Mouse (Mus musculus) Patski (cell line): ENCODE measurements at regions not wholly inside any gene's neighbourhood (a gene's known extent, or its start where the extent isn't known, plus 50 kb on each side); places are given as distances from the start of the nearest gene placed in this dataset.

Source experiments
- ATAC-seq: fragments of 100-300 bp; one replicate; pipeline ENCODE4 v1.8.0; 2021
- CTCF ChIA-PET: fragments of 350-600 bp; sonication (Branson Sonifier 250); formaldehyde crosslinking; loops from one replicate; lab custom pipeline; 2022; ENCODE audit warnings: inconsistent platforms; lab: Charles Lee
- POLR2A ChIA-PET: fragments of 350-600 bp; sonication (Branson Sonifier 250); formaldehyde crosslinking; loops from one replicate; lab custom pipeline; 2022; ENCODE audit warnings: antibody characterized with exemption, inconsistent platforms; lab: Charles Lee
- DNase-seq: peaks from one replicate; pipeline ENCODE4 v3.0.0-alpha.2; 2011; ENCODE audit warnings: low read depth, low spot score
- H3K27me3 ChIP-seq: fragments of 371-371 bp; one replicate; pipeline ENCODE4 v1.5.1; 2021
- CTCF ChIP-seq: fragments of 100-300 bp; IDR thresholded peaks from one replicate; pipeline ENCODE4 v1.5.1; 2021
- in situ Hi-C: fragments of 300-500 bp; cut with MboI; formaldehyde crosslinking; loops from 3 replicates; pipeline ENCODE4 v1.11.1; 2018; ENCODE audit warnings: low pct_unique_long_range_greater_than_20kb, mixed read lengths

- POLR2A ChIA-PET: interaction anchor here (0.7 to 3.3 kb wide), 5 partner anchors 15 to 253 kb away, joined by 3 to 24 read pairs (median 10); partner anchors contain the start of gene Irf2bp2
- no peak for DNase-seq
- CTCF ChIA-PET: interaction anchor here (0.7 to 3.2 kb wide), 8 partner anchors 10 to 253 kb away, joined by 3 to 13 read pairs (median 4); no protein-coding TSS in a partner anchor
- no peak for ATAC-seq
- in situ Hi-C loops: loop anchor here (5.0 kb wide), 4 partner anchors 111 to 351 kb away; no protein-coding TSS in a partner anchor
- TF ChIP-seq CTCF: no peak
- H3K27me3 ChIP-seq: no peaks in the 10 kb centered on the region
Measured at GRCm38 (mm10) chr8:126847664-126848353, 97.8 kb downstream of the Tomm20 start.

GRCm38 (mm10) chr8:126846188-126846565 lies 99.5 kb downstream of the Tomm20 start:
- DNase-seq (no peak), ATAC-seq (no peak)
- no peaks in the 10 kb centered on the region for H3K27me3 ChIP-seq
- ChIA-PET POLR2A (interaction anchor here (0.8 to 1.4 kb wide), 3 partner anchors 8 to 263 kb away, joined by 3 to 5 read pairs (median 3); no protein-coding TSS in a partner anchor), CTCF (interaction anchor here (1.2 to 2.1 kb wide), 2 partner anchors 75 to 245 kb away, joined by 3 to 10 read pairs; no protein-coding TSS in a partner anchor)
- TF ChIP-seq CTCF: no peak
- in situ Hi-C loops: loop anchor here (5.0 kb wide), 4 partner anchors 109 to 349 kb away; no protein-coding TSS in a partner anchor

DNA sequence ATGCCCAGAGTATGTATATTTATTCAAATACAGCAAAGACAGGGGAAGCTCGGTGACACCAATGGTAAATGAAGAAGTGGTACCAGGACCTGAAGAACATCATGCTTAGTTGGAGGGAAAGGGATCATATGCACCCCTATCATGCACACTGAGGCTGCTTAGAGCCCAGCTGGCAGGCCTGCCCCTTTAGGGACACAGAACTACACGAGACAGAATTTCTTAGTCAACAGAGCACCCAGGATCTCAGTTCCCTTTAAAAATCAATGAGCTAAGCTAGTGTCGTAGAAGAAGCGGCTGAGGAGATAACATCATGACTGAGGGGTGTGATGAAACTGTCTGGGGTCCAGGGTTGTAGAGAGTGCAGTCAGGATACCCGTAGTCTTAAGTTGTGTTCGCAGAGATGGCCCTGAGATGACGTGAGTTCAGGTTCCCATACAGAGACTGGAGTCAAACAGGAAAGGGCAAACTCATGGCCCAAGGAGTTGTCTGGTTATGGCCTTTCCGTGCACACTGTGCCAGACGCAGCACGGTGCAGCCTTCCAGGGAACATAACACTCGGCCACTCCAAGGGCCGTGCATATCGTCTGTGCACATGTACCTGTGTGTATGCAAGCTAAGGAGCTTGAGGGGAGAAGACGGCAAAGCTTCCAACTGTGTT lies 100.0 kb downstream of the Tomm20 start:
- H3K27me3 ChIP-seq: no peaks in the 10 kb centered on the region
- DNase-seq (no peak), ATAC-seq (no peak)
- TF ChIP-seq CTCF: no peak
- in situ Hi-C loops: loop anchor here (5.0 kb wide), 4 partner anchors 108 to 348 kb away; no protein-coding TSS in a partner anchor
- ChIA-PET POLR2A (interaction anchor here (0.8 to 1.4 kb wide), 3 partner anchors 8 to 262 kb away, joined by 3 to 5 read pairs (median 3); no protein-coding TSS in a partner anchor), CTCF (interaction anchor here (1.1 to 2.1 kb wide), 5 partner anchors 75 to 364 kb away, joined by 3 to 10 read pairs (median 4); no protein-coding TSS in a partner anchor)

DNA sequence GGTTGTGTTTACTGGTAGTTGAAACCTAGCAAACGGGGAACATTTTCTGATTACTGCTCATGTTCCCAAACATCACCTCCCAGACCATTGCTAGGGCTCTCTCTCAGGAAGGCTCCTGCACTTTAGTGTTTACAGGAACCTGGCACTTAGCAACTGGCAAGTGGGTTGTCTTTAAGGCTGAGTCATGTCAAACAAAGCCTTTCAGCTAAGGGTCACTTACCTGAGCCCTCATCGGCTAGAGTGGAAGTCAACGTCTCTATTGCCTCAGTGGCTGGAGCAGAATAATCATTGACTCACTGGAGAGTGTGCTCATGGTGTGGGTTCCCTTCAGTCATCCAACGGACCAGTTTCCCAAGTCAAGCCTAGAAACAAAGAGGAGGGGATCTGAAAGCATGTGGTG lies 101.0 kb downstream of the Tomm20 start:
- ChIA-PET POLR2A (interaction anchor here (0.6 to 1.4 kb wide), 6 partner anchors 15 to 261 kb away, joined by 3 to 4 read pairs (median 3); partner anchors contain the start of gene Irf2bp2), CTCF (interaction anchor here (1.1 to 2.1 kb wide), 4 partner anchors 76 to 363 kb away, joined by 3 to 10 read pairs (median 5); no protein-coding TSS in a partner anchor)
- DNase-seq (no peak), ATAC-seq (no peak)
- H3K27me3 ChIP-seq: no peaks in the 10 kb centered on the region
- in situ Hi-C loops: loop anchor here (5.0 kb wide), 5 partner anchors 107 to 347 kb away; no protein-coding TSS in a partner anchor
- TF ChIP-seq CTCF: no peak

- POLR2A ChIA-PET: interaction anchor here (1.0 kb wide), 1 partner anchor 43 kb away, joined by 7 read pairs; no protein-coding TSS in a partner anchor
- in situ Hi-C loops: loop anchor here (5.0 kb wide), 1 partner anchor 154 kb away; no protein-coding TSS in a partner anchor
- TF ChIP-seq CTCF: no peak
- CTCF ChIA-PET: interaction anchor here (1.2 kb wide), 1 partner anchor 247 kb away, joined by 3 read pairs; the partner anchor contains the start of gene Irf2bp2
- ATAC-seq (no peak), DNase-seq (no peak)
- H3K27me3 ChIP-seq: no peaks in the 10 kb centered on the region
Measured at GRCm38 (mm10) chr8:126841187-126841586, 104.5 kb downstream of the Tomm20 start.

DNA sequence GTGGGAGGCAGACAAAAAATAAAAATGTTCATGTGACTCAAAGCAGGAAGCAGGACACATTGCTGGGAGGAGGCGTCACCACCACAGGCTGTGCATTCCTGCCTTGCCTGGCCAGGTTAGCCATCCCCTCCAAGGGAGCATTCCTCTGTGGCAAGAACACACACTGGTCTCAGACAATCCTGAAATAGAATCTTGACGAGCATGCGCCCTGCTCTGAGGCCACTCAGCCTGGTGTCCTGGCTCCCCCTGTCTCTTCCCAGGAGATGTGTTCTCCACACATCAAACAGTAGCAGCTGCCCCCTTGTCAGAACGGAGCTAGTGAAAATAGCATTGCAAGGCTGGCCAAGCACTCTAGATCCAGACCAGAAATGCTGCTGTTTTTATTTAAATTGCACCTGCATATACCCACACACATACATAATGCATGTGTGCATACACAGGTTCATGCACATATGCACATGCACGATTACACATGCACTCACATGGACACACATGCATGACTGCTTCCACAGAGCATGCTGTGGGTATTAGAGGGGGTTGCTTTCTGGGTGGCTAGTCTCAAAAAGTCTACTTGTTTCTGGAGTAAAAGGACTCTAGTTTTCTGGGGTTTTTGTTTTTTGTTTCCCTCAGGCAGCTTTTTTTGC lies 105.8 kb downstream of the Tomm20 start:
- ATAC-seq (peak; percentile 89), DNase-seq (peak; percentile 98)
- H3K27me3 ChIP-seq: no peaks in the 10 kb centered on the region
- in situ Hi-C loops: loop anchor here (5.0 kb wide), 1 partner anchor 153 kb away; no protein-coding TSS in a partner anchor
- ChIA-PET POLR2A (interaction anchor here (1.5 kb wide), 1 partner anchor 245 kb away, joined by 4 read pairs; no protein-coding TSS in a partner anchor), CTCF (interaction anchor here (1.0 to 2.3 kb wide), 5 partner anchors 9 to 109 kb away, joined by 3 to 9 read pairs (median 6); no protein-coding TSS in a partner anchor)
- TF ChIP-seq CTCF: peak; percentile 91

- ATAC-seq: peak; percentile 78
- H3K27me3 ChIP-seq: no peaks in the 10 kb centered on the region
- ChIA-PET CTCF (interaction anchor here (1.0 to 2.3 kb wide), 4 partner anchors 10 to 104 kb away, joined by 3 to 9 read pairs (median 6); no protein-coding TSS in a partner anchor), POLR2A (interaction anchor here (1.5 kb wide), 1 partner anchor 244 kb away, joined by 4 read pairs; no protein-coding TSS in a partner anchor)
- in situ Hi-C loops: no loop called here
- DNase-seq: no peak
- TF ChIP-seq CTCF: no peak
Measured at GRCm38 (mm10) chr8:126839039-126839711, 106.5 kb downstream of the Tomm20 start.

- TF ChIP-seq CTCF: no peak
- in situ Hi-C loops: no loop called here
- DNase-seq (no peak), ATAC-seq (no peak)
- ChIA-PET POLR2A (interaction anchor here (0.6 kb wide), 1 partner anchor 8 kb away, joined by 5 read pairs; no protein-coding TSS in a partner anchor), CTCF (interaction anchor here (1.2 to 2.3 kb wide), 2 partner anchors 11 to 83 kb away, joined by 4 to 9 read pairs; no protein-coding TSS in a partner anchor)
- no peaks in the 10 kb centered on the region for H3K27me3 ChIP-seq
Measured at GRCm38 (mm10) chr8:126838228-126838627, 107.4 kb downstream of the Tomm20 start.
